Mouse (Mus musculus) kidney, adult 2 months (tissue): Measurements from ENCODE around the gene Sema4b. TPM values are rescaled to one million over a fixed set of nuclear protein-coding genes. Genes with fewer than 3 reads are reported as not detected.

Experiments used
- DNase-seq: peaks from one replicate; pipeline ENCODE4 v3.0.0; 2021
- H3K27ac ChIP-seq: fragments of 200-500 bp; 2 replicates; pipeline ENCODE4 v1.5.1; 2012; ENCODE audit warnings: low read depth, low read length, control low read depth, inconsistent platforms; ENCODE audit not compliant: insufficient read depth
- H3K27me3 ChIP-seq: fragments of 200-500 bp; replicated peaks from 2 replicates; pipeline ENCODE4 v1.6.1; 2012; ENCODE audit warnings: mild to moderate bottlenecking, moderate library complexity, low read length, inconsistent platforms; ENCODE audit not compliant: control insufficient read depth, insufficient read depth
- H3K36me3 ChIP-seq: fragments of 200-500 bp; 2 replicates; pipeline ENCODE4 v1.6.1; 2012; ENCODE audit warnings: mild to moderate bottlenecking, moderate library complexity, low read length, inconsistent platforms; ENCODE audit not compliant: control insufficient read depth, insufficient read depth
- H3K4me1 ChIP-seq: fragments of 200-500 bp; 2 replicates; pipeline ENCODE4 v1.6.1; 2011; ENCODE audit warnings: low read length; ENCODE audit not compliant: control insufficient read depth, insufficient read depth
- H3K4me3 ChIP-seq: fragments of 200-500 bp; 2 replicates; pipeline ENCODE4 v1.5.1; 2011; ENCODE audit warnings: mild to moderate bottlenecking, low read depth, low read length, control low read depth; ENCODE audit not compliant: insufficient read depth
- CTCF ChIP-seq: fragments of 200-500 bp; conservative IDR thresholded peaks from 2 replicates; pipeline ENCODE4 v1.5.1; 2011; ENCODE audit warnings: low read depth, mild to moderate bottlenecking, control low read depth, low read length, moderate library complexity, mixed read lengths; ENCODE audit not compliant: insufficient read depth, insufficient read length
- POLR2A ChIP-seq: fragments of 200-500 bp; IDR thresholded peaks from one replicate; pipeline ENCODE4 v1.6.1; 2011; ENCODE audit warnings: low read depth, low read length, control low read depth
- WGBS: fragments of 180-500 bp; shearing (Covaris S2); methylation state at CpG from one replicate; pipeline ENCODE4 v1.1.7; 2018; 5-methylcytosine and 5-hydroxymethylcytosine counted together
- polyA plus RNA-seq: library from polyadenylated mRNA; depleted of rRNA; stranded (reverse); fragments of >200 nt; gene quantifications from 2 replicates; pipeline ENCODE4 v1.2.3, GENCODE M21; 2012

Gene Sema4b
- polyA plus RNA-seq, 1 experiment, result 24.4 TPM

- Histone ChIP-seq H3K4me1 (peaks cover 29% of the 10 kb centered on the region), H3K27me3 (no peaks in the 10 kb centered on the region), H3K4me3 (no peak overlapping the region), H3K36me3 (no peaks in the 10 kb centered on the region), H3K27ac (peak overlapping the region; percentile 97)
- WGBS, result 21% methylated on average over 8 of the region's 8 CpGs
- DNase-seq, result peak; percentile 97
- TF ChIP-seq CTCF, result no peak
- no peak for TF ChIP-seq POLR2A
Observed at GRCm38 (mm10) chr7:80160945-80161306, 25.7 kb upstream of the Sema4b start.

GRCm38 (mm10) chr7:80165432-80165831, 21.2 kb upstream of the Sema4b start:
- H3K27ac ChIP-seq, result no peak overlapping the region
- 89% methylated on average over 5 of the region's 5 CpGs for WGBS
- H3K27me3 ChIP-seq, result no peaks in the 10 kb centered on the region
- no peak for DNase-seq
- H3K36me3 ChIP-seq, result no peaks in the 10 kb centered on the region
- H3K4me3 ChIP-seq, result no peak overlapping the region
- peaks cover 21% of the 10 kb centered on the region for H3K4me1 ChIP-seq
- no peak for TF ChIP-seq POLR2A
- no peak for TF ChIP-seq CTCF

- Histone ChIP-seq H3K36me3 (no peaks in the 10 kb centered on the region), H3K27ac (peak overlapping the region; percentile 47), H3K27me3 (no peaks in the 10 kb centered on the region), H3K4me3 (no peak overlapping the region), H3K4me1 (peaks cover 11% of the 10 kb centered on the region; the same call in 1 of the 2 replicates)
- peak; percentile 75 for DNase-seq
- TF ChIP-seq CTCF (no peak), POLR2A (no peak)
- 28% methylated on average over 7 of the region's 7 CpGs for WGBS
Observed at GRCm38 (mm10) chr7:80166740-80167139, 19.9 kb upstream of the Sema4b start.

- no peak for DNase-seq
- no peak for TF ChIP-seq POLR2A
- TF ChIP-seq CTCF, result no peak
- 83% methylated on average over 2 of the region's 2 CpGs for WGBS
- Histone ChIP-seq H3K4me1 (peaks cover 14% of the 10 kb centered on the region; the same call in 1 of the 2 replicates), H3K36me3 (no peaks in the 10 kb centered on the region), H3K27me3 (no peaks in the 10 kb centered on the region), H3K27ac (no peak overlapping the region), H3K4me3 (no peak overlapping the region)
Observed at GRCm38 (mm10) chr7:80169847-80170246, 16.8 kb upstream of the Sema4b start.

GRCm38 (mm10) chr7:80171345-80171744, 15.3 kb upstream of the Sema4b start:
- WGBS, result 40% methylated on average over 8 of the region's 8 CpGs
- Histone ChIP-seq H3K36me3 (no peaks in the 10 kb centered on the region), H3K4me1 (peaks cover 12% of the 10 kb centered on the region; the same call in 1 of the 2 replicates), H3K27me3 (no peaks in the 10 kb centered on the region), H3K27ac (no peak overlapping the region), H3K4me3 (no peak overlapping the region)
- TF ChIP-seq CTCF (no peak), POLR2A (no peak)
- DNase-seq, result no peak

- Histone ChIP-seq H3K4me1 (peaks cover 4% of the 10 kb centered on the region; the same call in 1 of the 2 replicates), H3K27ac (no peak overlapping the region), H3K27me3 (no peaks in the 10 kb centered on the region), H3K4me3 (no peak overlapping the region), H3K36me3 (no peaks in the 10 kb centered on the region)
- 70% methylated on average over 8 of the region's 8 CpGs for WGBS
- TF ChIP-seq CTCF, result no peak
- TF ChIP-seq POLR2A, result no peak
- no peak for DNase-seq
Observed at GRCm38 (mm10) chr7:80172069-80172956, 14.3 kb upstream of the Sema4b start.

GRCm38 (mm10) chr7:80176159-80176558, 10.5 kb upstream of the Sema4b start:
- Histone ChIP-seq H3K36me3 (no peaks in the 10 kb centered on the region), H3K27ac (no peak overlapping the region), H3K27me3 (no peaks in the 10 kb centered on the region), H3K4me1 (peaks cover 4% of the 10 kb centered on the region; the same call in 1 of the 2 replicates), H3K4me3 (no peak overlapping the region)
- TF ChIP-seq POLR2A, result no peak
- no peak for TF ChIP-seq CTCF
- 70% methylated on average over 3 of the region's 3 CpGs for WGBS
- no peak for DNase-seq
